Mouse (Mus musculus) liver, adult 2 months (tissue): ENCODE measurements at regions not wholly inside any gene's neighbourhood (a gene's known extent, or its start where the extent isn't known, plus 50 kb on each side); places are given as distances from the start of the nearest gene placed in this dataset.

ENCODE experiments used
- CTCF ChIP-seq: fragments of 200-500 bp; IDR thresholded peaks from 2 replicates; pipeline ENCODE4 v1.5.1; 2011; ENCODE audit warnings: low read depth, low read length, control low read depth
- POLR2A ChIP-seq: fragments of 200-500 bp; IDR thresholded peaks from 2 replicates; pipeline ENCODE4 v1.6.1; 2011; ENCODE audit warnings: low read length, control low read depth; ENCODE audit not compliant: insufficient read depth; ENCODE audit errors: extremely low read depth

- no peak for TF ChIP-seq CTCF
- no peak for TF ChIP-seq POLR2A
These were observed 373.4 kb upstream of the Gm9747 start for GRCm38 (mm10) chr1:81859464-81859863.
